Mouse (Mus musculus): Measurements from ENCODE around the gene Pradc1. TPM values are rescaled to one million over a fixed set of nuclear protein-coding genes. Genes with fewer than 3 reads are reported as not detected.

Gene Pradc1
- polyA plus RNA-seq, 1 experiment = not detected

- 31% methylated on average over 92 of the region's 92 CpGs for WGBS
- peak overlapping the region; percentile 17; the same call in 1 of the 2 replicates for H3K4me3 ChIP-seq (ENCODE audit: insufficient read depth, low read depth, low read length)
- H3K27ac ChIP-seq (ENCODE audit: insufficient read depth, low read depth, low read length) = no peak overlapping the region
- TF ChIP-seq CTCF (IDR thresholded peaks at IDR 0.05; ENCODE audit: insufficient read depth, low read depth, low read length) = no peak
- TF ChIP-seq POLR2A (IDR thresholded peaks at IDR 0.05; ENCODE audit: insufficient read depth, low read depth, low read length) = no peak
- peaks cover 26% of the 10 kb centered on the region for H3K4me1 ChIP-seq (ENCODE audit: control insufficient read depth, insufficient read depth, low read length)
Observed at GRCm38 (mm10) chr6:85483843-85484721, 32.3 kb upstream of the Pradc1 start.

GRCm38 (mm10) chr6:85480685-85481084 is 28.9 kb upstream of the Pradc1 start:
- WGBS = 52% methylated on average over 16 of the region's 16 CpGs
- no peak overlapping the region for H3K27ac ChIP-seq (ENCODE audit: insufficient read depth, low read depth, low read length)

GRCm38 (mm10) chr6:85479979-85480378 is 28.2 kb upstream of the Pradc1 start:
- Histone ChIP-seq H3K27ac (ENCODE audit: insufficient read depth, low read depth, low read length) (no peak overlapping the region), H3K4me1 (ENCODE audit: control insufficient read depth, insufficient read depth, low read length) (peaks cover 26% of the 10 kb centered on the region), H3K4me3 (ENCODE audit: insufficient read depth, low read depth, low read length) (no peak overlapping the region)
- TF ChIP-seq CTCF (IDR thresholded peaks at IDR 0.05; ENCODE audit: insufficient read depth, low read depth, low read length) (no peak), POLR2A (IDR thresholded peaks at IDR 0.05; ENCODE audit: insufficient read depth, low read depth, low read length) (no peak)
- 82% methylated on average over 5 of the region's 5 CpGs for WGBS

More at GRCm38 (mm10) chr6:85480685-85481084, 28.9 kb upstream of the Pradc1 start:
- no peak for TF ChIP-seq POLR2A (IDR thresholded peaks at IDR 0.05; ENCODE audit: insufficient read depth, low read depth, low read length)
- no peak for TF ChIP-seq CTCF (IDR thresholded peaks at IDR 0.05; ENCODE audit: insufficient read depth, low read depth, low read length)
- peaks cover 26% of the 10 kb centered on the region for H3K4me1 ChIP-seq (ENCODE audit: control insufficient read depth, insufficient read depth, low read length)
- no peak overlapping the region for H3K4me3 ChIP-seq (ENCODE audit: insufficient read depth, low read depth, low read length)

- H3K4me1 ChIP-seq (ENCODE audit: control insufficient read depth, insufficient read depth, low read length) = peaks cover 13% of the 10 kb centered on the region
- H3K4me3 ChIP-seq (ENCODE audit: insufficient read depth, low read depth, low read length) = no peak overlapping the region
- H3K27ac ChIP-seq (ENCODE audit: insufficient read depth, low read depth, low read length) = no peak overlapping the region
- TF ChIP-seq POLR2A (IDR thresholded peaks at IDR 0.05; ENCODE audit: insufficient read depth, low read depth, low read length) = no peak
- WGBS = 65% methylated on average over 14 of the region's 14 CpGs
Observed at GRCm38 (mm10) chr6:85478416-85478815, 26.6 kb upstream of the Pradc1 start.

GRCm38 (mm10) chr6:85477366-85477917 is 25.7 kb upstream of the Pradc1 start:
- peaks cover 13% of the 10 kb centered on the region for H3K4me1 ChIP-seq (ENCODE audit: control insufficient read depth, insufficient read depth, low read length)
- H3K27ac ChIP-seq (ENCODE audit: insufficient read depth, low read depth, low read length) = no peak overlapping the region
- TF ChIP-seq POLR2A (IDR thresholded peaks at IDR 0.05; ENCODE audit: insufficient read depth, low read depth, low read length) = no peak
- peak; percentile 59 for TF ChIP-seq CTCF (IDR thresholded peaks at IDR 0.05; ENCODE audit: insufficient read depth, low read depth, low read length)
- 50% methylated on average over 10 of the region's 10 CpGs for WGBS
- H3K4me3 ChIP-seq (ENCODE audit: insufficient read depth, low read depth, low read length) = no peak overlapping the region

GRCm38 (mm10) chr6:85475581-85475980 is 23.8 kb upstream of the Pradc1 start:
- WGBS = 95% methylated on average over 3 of the region's 3 CpGs
- H3K27ac ChIP-seq (ENCODE audit: insufficient read depth, low read depth, low read length) = no peak overlapping the region
- TF ChIP-seq CTCF (IDR thresholded peaks at IDR 0.05; ENCODE audit: insufficient read depth, low read depth, low read length) = no peak
- no peak for TF ChIP-seq POLR2A (IDR thresholded peaks at IDR 0.05; ENCODE audit: insufficient read depth, low read depth, low read length)

GRCm38 (mm10) chr6:85472542-85472941 is 20.8 kb upstream of the Pradc1 start:
- H3K27ac ChIP-seq (ENCODE audit: insufficient read depth, low read depth, low read length) = no peak overlapping the region
- TF ChIP-seq POLR2A (IDR thresholded peaks at IDR 0.05; ENCODE audit: insufficient read depth, low read depth, low read length) (no peak), CTCF (IDR thresholded peaks at IDR 0.05; ENCODE audit: insufficient read depth, low read depth, low read length) (no peak)
- no peak overlapping the region for H3K4me3 ChIP-seq (ENCODE audit: insufficient read depth, low read depth, low read length)
- WGBS = 71% methylated on average over 5 of the region's 5 CpGs
- H3K4me1 ChIP-seq (ENCODE audit: control insufficient read depth, insufficient read depth, low read length) = peaks cover 4% of the 10 kb centered on the region

More at GRCm38 (mm10) chr6:85475581-85475980, 23.8 kb upstream of the Pradc1 start:
- Histone ChIP-seq H3K4me1 (ENCODE audit: control insufficient read depth, insufficient read depth, low read length) (peaks cover 11% of the 10 kb centered on the region), H3K4me3 (ENCODE audit: insufficient read depth, low read depth, low read length) (no peak overlapping the region)

- WGBS = 49% methylated on average over 8 of the region's 8 CpGs
- Histone ChIP-seq H3K4me3 (ENCODE audit: insufficient read depth, low read depth, low read length) (no peak overlapping the region), H3K27ac (ENCODE audit: insufficient read depth, low read depth, low read length) (no peak overlapping the region), H3K4me1 (ENCODE audit: control insufficient read depth, insufficient read depth, low read length) (peaks cover 4% of the 10 kb centered on the region)
- no peak for TF ChIP-seq POLR2A (IDR thresholded peaks at IDR 0.05; ENCODE audit: insufficient read depth, low read depth, low read length)
- TF ChIP-seq CTCF (IDR thresholded peaks at IDR 0.05; ENCODE audit: insufficient read depth, low read depth, low read length) = no peak
Observed at GRCm38 (mm10) chr6:85471962-85472361, 20.2 kb upstream of the Pradc1 start.

Data from olfactory bulb, adult 2 months (tissue).